Mouse (Mus musculus) liver, adult 2 months (tissue): ENCODE measurements at regions not wholly inside any gene's neighbourhood (a gene's known extent, or its start where the extent isn't known, plus 50 kb on each side); places are given as distances from the start of the nearest gene placed in this dataset.

Experiments used
- DNase-seq: peaks from one replicate; pipeline ENCODE4 v3.0.0-alpha.2; 2011; ENCODE audit warnings: low read depth, low spot score; ENCODE audit errors: extremely low read depth
- H3K27ac ChIP-seq: fragments of 200-500 bp; replicated peaks from 2 replicates; pipeline ENCODE4 v1.5.1; 2012; ENCODE audit warnings: low read depth, mild to moderate bottlenecking, control low read depth, inconsistent platforms, low read length; ENCODE audit not compliant: insufficient read depth
- H3K27me3 ChIP-seq: fragments of 200-500 bp; 2 replicates; pipeline ENCODE4 v1.6.1; 2012; ENCODE audit warnings: mild to moderate bottlenecking, moderate library complexity, low read length, inconsistent platforms; ENCODE audit not compliant: control insufficient read depth, insufficient read depth
- H3K36me3 ChIP-seq: fragments of 200-500 bp; 2 replicates; pipeline ENCODE4 v1.6.1; 2012; ENCODE audit warnings: low read length, inconsistent platforms; ENCODE audit not compliant: control insufficient read depth, insufficient read depth
- H3K4me1 ChIP-seq: fragments of 200-500 bp; 2 replicates; pipeline ENCODE4 v1.6.1; 2011; ENCODE audit warnings: low read length; ENCODE audit not compliant: control insufficient read depth, insufficient read depth
- H3K4me3 ChIP-seq: fragments of 200-500 bp; 2 replicates; pipeline ENCODE4 v1.5.1; 2011; ENCODE audit warnings: low read depth, mild to moderate bottlenecking, control low read depth, low read length, moderate library complexity; ENCODE audit not compliant: insufficient read depth
- H3K79me2 ChIP-seq: fragments of 200-500 bp; 2 replicates; pipeline ENCODE4 v1.6.1; 2012; ENCODE audit warnings: inconsistent platforms, mild to moderate bottlenecking, low read length, moderate library complexity; ENCODE audit not compliant: control insufficient read depth, insufficient read depth
- H3K9ac ChIP-seq: fragments of 200-500 bp; 2 replicates; pipeline ENCODE4 v1.6.1; 2012; ENCODE audit warnings: low read depth, mild to moderate bottlenecking, control low read depth, inconsistent platforms, low read length
- CTCF ChIP-seq: fragments of 200-500 bp; IDR thresholded peaks from 2 replicates; pipeline ENCODE4 v1.5.1; 2011; ENCODE audit warnings: low read depth, low read length, control low read depth
- POLR2A ChIP-seq: fragments of 200-500 bp; IDR thresholded peaks from 2 replicates; pipeline ENCODE4 v1.6.1; 2011; ENCODE audit warnings: low read length, control low read depth; ENCODE audit not compliant: insufficient read depth; ENCODE audit errors: extremely low read depth
- WGBS: fragments of 180-500 bp; shearing (Covaris S2); methylation state at CpG from one replicate; pipeline ENCODE4 v1.1.7; 2018; 5-methylcytosine and 5-hydroxymethylcytosine counted together

DNA sequence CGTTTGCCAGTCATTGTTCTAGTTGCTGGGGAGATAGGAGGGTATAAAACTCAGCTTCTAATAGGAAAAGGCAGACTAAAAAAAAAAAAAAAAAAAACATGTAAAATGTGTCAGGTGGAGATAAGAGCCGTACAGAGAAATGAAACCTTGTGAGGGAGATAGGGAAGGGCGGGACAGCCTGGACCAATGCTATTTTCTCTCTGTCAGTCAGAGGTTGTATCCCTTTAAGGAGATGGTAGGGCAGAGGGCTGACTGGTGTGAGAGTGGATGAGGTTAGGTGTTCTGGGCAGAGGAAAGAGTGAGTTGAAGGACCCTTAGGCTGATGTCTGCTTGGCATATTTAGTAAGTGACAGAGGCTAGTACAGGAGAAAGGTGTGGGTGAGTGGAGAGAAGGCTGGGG is 169.2 kb upstream of the Serpine2 start:
- H3K9ac ChIP-seq: no peak overlapping the region
- WGBS: 80% methylated on average over 3 of the region's 3 CpGs
- H3K27me3 ChIP-seq: 0 out of 2 replicates have a peak, but pooled peaks cover 2% of the 10 kb centered on the region
- H3K79me2 ChIP-seq: no peaks in the 10 kb centered on the region
- H3K4me3 ChIP-seq: no peak overlapping the region
- no peaks in the 10 kb centered on the region for H3K4me1 ChIP-seq
- TF ChIP-seq CTCF: no peak
- TF ChIP-seq POLR2A: no peak
- H3K36me3 ChIP-seq: no peaks in the 10 kb centered on the region
- DNase-seq: no peak
- H3K27ac ChIP-seq: no peak overlapping the region

DNA sequence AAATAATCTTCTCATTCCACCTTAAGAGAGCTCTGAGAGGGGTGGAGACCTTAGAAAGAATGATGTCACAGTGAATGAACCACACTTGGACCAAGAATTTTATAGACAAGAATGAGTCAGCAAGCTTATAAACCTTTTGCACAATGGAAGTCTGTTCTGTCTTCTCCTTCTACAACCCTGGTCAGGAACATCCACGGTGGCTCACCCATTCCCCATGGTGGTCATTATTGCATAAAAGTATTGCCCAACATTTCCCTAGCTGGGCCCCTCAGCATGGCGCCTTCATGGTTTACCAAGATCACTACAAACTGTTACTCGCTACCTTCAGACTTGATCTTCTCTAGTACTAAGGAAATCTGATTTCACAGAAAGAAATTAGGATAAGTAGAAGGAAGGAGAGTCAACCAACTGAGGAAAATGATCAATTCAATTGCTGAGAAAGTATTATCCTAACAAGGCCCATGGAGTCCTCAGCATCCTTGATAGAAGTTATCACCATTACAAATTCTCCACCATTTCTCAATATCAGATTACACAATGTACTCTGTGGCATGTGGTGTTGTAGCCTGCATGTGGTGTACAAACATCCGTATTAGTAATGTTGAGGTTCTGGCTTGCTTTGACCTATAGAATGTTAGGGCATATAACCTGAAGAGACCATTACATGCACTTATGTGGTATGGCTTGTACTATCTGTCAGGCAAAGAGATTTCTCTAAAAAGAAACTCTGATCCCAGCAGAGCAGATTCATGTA is 165.1 kb upstream of the Serpine2 start:
- H3K36me3 ChIP-seq: no peaks in the 10 kb centered on the region
- no peak overlapping the region for H3K4me3 ChIP-seq
- H3K27me3 ChIP-seq: 0 out of 2 replicates have a peak, but pooled peaks cover 2% of the 10 kb centered on the region
- 80% methylated on average over 4 of the region's 4 CpGs for WGBS
- no peak overlapping the region for H3K27ac ChIP-seq
- no peak overlapping the region for H3K9ac ChIP-seq
- DNase-seq: no peak
- no peaks in the 10 kb centered on the region for H3K79me2 ChIP-seq
- no peaks in the 10 kb centered on the region for H3K4me1 ChIP-seq
- TF ChIP-seq CTCF (no peak), POLR2A (no peak)

DNA sequence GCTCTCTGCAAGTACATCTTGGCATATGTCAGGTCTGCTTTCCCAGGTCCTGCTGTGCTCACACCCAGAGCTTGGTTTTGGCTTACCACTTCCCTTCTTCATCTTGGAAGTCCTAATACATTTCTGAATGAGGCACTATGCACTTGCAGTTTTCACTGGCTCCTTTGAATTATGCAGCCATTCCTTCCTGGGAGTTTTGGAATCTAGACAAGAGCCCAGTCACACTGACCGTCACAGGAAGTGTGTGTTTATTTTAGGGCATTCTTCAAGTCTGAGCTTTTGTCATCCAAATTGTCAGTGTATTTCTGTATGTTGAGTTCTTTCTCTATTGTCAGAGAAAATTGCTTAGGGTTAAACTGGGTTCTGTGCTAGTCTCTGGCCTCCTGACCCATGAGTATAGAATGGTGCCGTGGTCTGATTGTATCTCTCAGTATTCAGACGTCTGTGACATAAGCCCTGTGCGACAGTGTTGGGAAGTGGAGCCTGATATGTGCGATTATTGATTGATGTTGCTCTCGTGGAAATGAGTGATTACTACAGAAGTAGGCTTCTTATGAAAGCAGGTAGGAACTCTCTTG is 162.6 kb upstream of the Serpine2 start:
- H3K4me1 ChIP-seq: no peaks in the 10 kb centered on the region
- no peak overlapping the region for H3K9ac ChIP-seq
- H3K36me3 ChIP-seq: no peaks in the 10 kb centered on the region
- H3K79me2 ChIP-seq: no peaks in the 10 kb centered on the region
- WGBS: 64% methylated on average over 6 of the region's 6 CpGs
- DNase-seq: peak; percentile 11
- H3K4me3 ChIP-seq: no peak overlapping the region
- no peaks in the 10 kb centered on the region for H3K27me3 ChIP-seq
- no peak for TF ChIP-seq POLR2A
- no peak for TF ChIP-seq CTCF
- H3K27ac ChIP-seq: no peak overlapping the region

GRCm38 (mm10) chr1:80021866-80022265 is 160.9 kb upstream of the Serpine2 start:
- WGBS: 64% methylated on average over 3 of the region's 3 CpGs
- no peaks in the 10 kb centered on the region for H3K4me1 ChIP-seq
- H3K79me2 ChIP-seq: no peaks in the 10 kb centered on the region
- no peak overlapping the region for H3K9ac ChIP-seq
- TF ChIP-seq CTCF (no peak), POLR2A (no peak)
- no peak for DNase-seq
- H3K36me3 ChIP-seq: no peaks in the 10 kb centered on the region
- no peak overlapping the region for H3K4me3 ChIP-seq
- no peak overlapping the region for H3K27ac ChIP-seq
- no peaks in the 10 kb centered on the region for H3K27me3 ChIP-seq

DNA sequence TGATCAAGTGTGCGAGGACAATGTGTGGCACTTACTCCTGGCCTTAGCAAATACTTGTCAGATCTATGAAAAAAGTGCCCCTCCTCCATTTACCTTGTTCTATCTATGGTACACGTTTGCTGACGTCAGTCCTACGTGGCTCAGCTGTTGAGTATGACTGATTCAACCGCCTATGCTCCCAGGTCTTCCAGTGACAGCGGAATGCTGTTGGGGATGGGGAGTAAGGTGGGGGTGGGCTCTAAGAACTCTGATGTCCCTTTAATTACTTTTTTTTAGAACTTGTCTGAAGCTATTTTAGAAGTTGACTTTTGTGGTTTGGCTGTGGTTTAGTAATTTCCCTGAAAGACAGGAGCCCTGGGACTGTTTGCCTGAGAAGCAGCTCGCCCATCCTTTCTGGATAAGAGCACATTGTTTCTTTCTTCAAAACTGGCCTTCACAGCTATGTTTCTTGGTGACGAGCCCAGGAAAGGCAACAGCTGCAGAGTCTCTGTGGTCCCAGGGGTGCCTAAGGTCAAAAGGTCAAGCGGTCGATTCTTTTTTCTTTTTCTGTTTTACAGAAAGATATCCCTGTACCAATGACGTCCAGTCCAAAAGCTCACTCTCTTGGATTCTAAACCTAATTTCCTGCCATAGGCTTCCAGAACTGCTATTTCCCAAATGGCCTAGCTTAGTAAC is 157.5 kb upstream of the Serpine2 start:
- Histone ChIP-seq H3K4me1 (no peaks in the 10 kb centered on the region), H3K79me2 (no peaks in the 10 kb centered on the region), H3K27me3 (no peaks in the 10 kb centered on the region), H3K27ac (no peak overlapping the region), H3K36me3 (no peaks in the 10 kb centered on the region), H3K4me3 (no peak overlapping the region), H3K9ac (no peak overlapping the region)
- WGBS: 67% methylated on average over 11 of the region's 11 CpGs
- TF ChIP-seq CTCF (no peak), POLR2A (no peak)
- no peak for DNase-seq

- no peaks in the 10 kb centered on the region for H3K27me3 ChIP-seq
- H3K4me1 ChIP-seq: no peaks in the 10 kb centered on the region
- H3K27ac ChIP-seq: no peak overlapping the region
- no peaks in the 10 kb centered on the region for H3K36me3 ChIP-seq
- DNase-seq: no peak
- H3K79me2 ChIP-seq: no peaks in the 10 kb centered on the region
- no peak overlapping the region for H3K4me3 ChIP-seq
- WGBS: 84% methylated on average over 5 of the region's 5 CpGs
- no peak for TF ChIP-seq CTCF
- TF ChIP-seq POLR2A: no peak
- no peak overlapping the region for H3K9ac ChIP-seq
Observed at GRCm38 (mm10) chr1:80015474-80015873, 154.5 kb upstream of the Serpine2 start.
